13 mouse cellular contexts compared by ENCODE assay signal in genomic region chr8:120973046-120973445, GRCm38 (mm10).
DNase-seq lines count a peak whose midpoint lies in the region; ATAC-seq lines count a peak whose summit lies in the region.
"Had no signal": no experiment of that assay in that cellular context is flagged by ENCODE, and none has a peak within 500 bp of the region (broad histone marks: within the 10 kb centered on the region; RNA-seq: fewer than 3 reads in every experiment).

No protein-coding gene starts in this region.

- H3K9ac ChIP-seq in heart, embryonic 15.5 days: no peak overlapping the region
- H3K9ac ChIP-seq in embryonic facial prominence, embryonic 12.5 days: no peak overlapping the region
- no peak overlapping the region for H3K9ac ChIP-seq in midbrain, embryonic 13.5 days (replicated peaks)
- no peak overlapping the region for H3K9ac ChIP-seq in liver, embryonic 11.5 days (ENCODE audit: low read depth, low read length)

- H3K4me1 ChIP-seq in heart, embryonic 15.5 days (replicated peaks): peaks cover 17% of the 10 kb centered on the region
- peaks cover 10% of the 10 kb centered on the region for H3K4me1 ChIP-seq in embryonic facial prominence, embryonic 12.5 days
- H3K4me1 ChIP-seq in hindbrain, embryonic 10.5 days (replicated peaks): peaks cover 23% of the 10 kb centered on the region
- peaks cover 16% of the 10 kb centered on the region for H3K4me1 ChIP-seq in midbrain, embryonic 13.5 days (replicated peaks)
- peaks cover 4% of the 10 kb centered on the region; the same call in 1 of the 2 replicates for H3K4me1 ChIP-seq in liver, embryonic 11.5 days (replicated peaks; ENCODE audit: control insufficient read depth, insufficient read depth, low read length)

- peaks cover 73% of the 10 kb centered on the region for H3K27me3 ChIP-seq in heart, embryonic 15.5 days
- H3K27me3 ChIP-seq in embryonic facial prominence, embryonic 12.5 days: peaks cover 84% of the 10 kb centered on the region
- peaks cover 94% of the 10 kb centered on the region for H3K27me3 ChIP-seq in hindbrain, embryonic 10.5 days (ENCODE audit: insufficient read depth, poor library complexity, severe bottlenecking)
- H3K27me3 ChIP-seq in midbrain, embryonic 13.5 days: peaks cover 70% of the 10 kb centered on the region
- H3K27me3 ChIP-seq in liver, embryonic 11.5 days (replicated peaks; ENCODE audit: control insufficient read depth, insufficient read depth, low read length): peaks cover 34% of the 10 kb centered on the region

- no peak overlapping the region for H3K4me3 ChIP-seq in heart, embryonic 15.5 days
- no peak overlapping the region for H3K4me3 ChIP-seq in embryonic facial prominence, embryonic 12.5 days
- H3K4me3 ChIP-seq in hindbrain, embryonic 10.5 days: peak overlapping the region; percentile 43; the same call in 1 of the 2 replicates
- H3K4me3 ChIP-seq in midbrain, embryonic 13.5 days (replicated peaks): no peak overlapping the region
- no peak overlapping the region for H3K4me3 ChIP-seq in liver, embryonic 11.5 days (ENCODE audit: low read depth, low read length)

- H3K9me3 ChIP-seq in heart, embryonic 15.5 days (replicated peaks): no peaks in the 10 kb centered on the region
- H3K9me3 ChIP-seq in embryonic facial prominence, embryonic 12.5 days: no peaks in the 10 kb centered on the region
- no peaks in the 10 kb centered on the region for H3K9me3 ChIP-seq in hindbrain, embryonic 10.5 days
- no peaks in the 10 kb centered on the region for H3K9me3 ChIP-seq in midbrain, embryonic 13.5 days
- no peaks in the 10 kb centered on the region for H3K9me3 ChIP-seq in liver, embryonic 11.5 days (ENCODE audit: control insufficient read depth, low read length)

- WGBS in heart, embryonic 15.5 days: 29% methylated on average over 7 of the region's 7 CpGs
- WGBS in embryonic facial prominence, embryonic 12.5 days: 23% methylated on average over 7 of the region's 7 CpGs
- WGBS in hindbrain, embryonic 10.5 days: 23% methylated on average over 7 of the region's 7 CpGs
- WGBS in midbrain, embryonic 13.5 days: 15% methylated on average over 7 of the region's 7 CpGs
- 25% methylated on average over 7 of the region's 7 CpGs for WGBS in liver, embryonic 11.5 days

- H3K27ac ChIP-seq in heart, embryonic 15.5 days: no peak overlapping the region
- no peak overlapping the region for H3K27ac ChIP-seq in embryonic facial prominence, embryonic 12.5 days
- no peak overlapping the region for H3K27ac ChIP-seq in hindbrain, embryonic 10.5 days
- H3K27ac ChIP-seq in midbrain, embryonic 13.5 days: no peak overlapping the region
- no peak overlapping the region for H3K27ac ChIP-seq in liver, embryonic 11.5 days (ENCODE audit: low read depth, low read length)

- peak overlapping the region; percentile 82 for H3K4me2 ChIP-seq in heart, embryonic 15.5 days
- H3K4me2 ChIP-seq in embryonic facial prominence, embryonic 12.5 days (replicated peaks): 0 out of 2 replicates have a peak overlapping the region, but pooled peaks have one; percentile 52
- H3K4me2 ChIP-seq in midbrain, embryonic 13.5 days (replicated peaks): peak overlapping the region; percentile 65
- no peak overlapping the region for H3K4me2 ChIP-seq in liver, embryonic 11.5 days

- H3K36me3 ChIP-seq in heart, embryonic 15.5 days: no peaks in the 10 kb centered on the region
- no peaks in the 10 kb centered on the region for H3K36me3 ChIP-seq in embryonic facial prominence, embryonic 12.5 days
- H3K36me3 ChIP-seq in hindbrain, embryonic 10.5 days: no peaks in the 10 kb centered on the region
- no peaks in the 10 kb centered on the region for H3K36me3 ChIP-seq in midbrain, embryonic 13.5 days
- H3K36me3 ChIP-seq in liver, embryonic 11.5 days (ENCODE audit: control insufficient read depth, insufficient read depth, low read length): no peaks in the 10 kb centered on the region

- no peak for ATAC-seq in heart, embryonic 15.5 days (replicated peaks; ENCODE audit: insufficient number of reproducible peaks, insufficient read depth, low FRiP score, low read depth)
- ATAC-seq in embryonic facial prominence, embryonic 12.5 days (ENCODE audit: insufficient number of reproducible peaks, insufficient read depth, low FRiP score, low TSS enrichment): no peak
- no peak for ATAC-seq in midbrain, embryonic 13.5 days
- ATAC-seq in liver, embryonic 11.5 days (replicated peaks; ENCODE audit: low FRiP score): no peak

- intact Hi-C loops in heart, postnatal 36 days (cut with DNase I): loop anchor here (2.0 to 5.0 kb wide), 2 partner anchors 54 to 110 kb away; no protein-coding TSS in a partner anchor
- intact Hi-C loops in left cerebral cortex, postnatal 4 days (cut with DNase I): no loop called here

- no peak for DNase-seq in heart, postnatal 36 days
- no peak for DNase-seq in hindbrain, embryonic 10.5 days (ENCODE audit: low spot score)
- no peak for DNase-seq in left cerebral cortex, postnatal 4 days
- no peak for DNase-seq in yolk sac, embryonic 10.5 days (ENCODE audit: low spot score)
- no peak for DNase-seq in liver, embryonic 11.5 days (ENCODE audit: low spot score)
- DNase-seq: cerebellum, adult 11-12 months; heart, postnatal 4 days; kidney, postnatal 14 days; liver; lung, postnatal 10 days had no signal
